Mouse (Mus musculus) bone marrow macrophage, adult 2 months (primary cell): ENCODE results near the gene Wdfy3.

Source experiments
- CTCF ChIP-seq: IDR thresholded peaks from 2 replicates; pipeline ENCODE4 v1.5.1; 2012; ENCODE audit warnings: low read depth, mild to moderate bottlenecking, low read length, moderate library complexity
- POLR2A ChIP-seq: IDR thresholded peaks from 2 replicates; pipeline ENCODE4 v1.6.1; 2012; ENCODE audit warnings: mild to moderate bottlenecking, low read depth, low read length, borderline replicate concordance

GRCm38 (mm10) chr5:102052906-102053305 is 16.8 kb downstream of the Wdfy3 start:
- TF ChIP-seq CTCF (no peak), POLR2A (no peak)
